Mouse (Mus musculus): ENCODE results near the gene 9530077C05Rik.

DNA sequence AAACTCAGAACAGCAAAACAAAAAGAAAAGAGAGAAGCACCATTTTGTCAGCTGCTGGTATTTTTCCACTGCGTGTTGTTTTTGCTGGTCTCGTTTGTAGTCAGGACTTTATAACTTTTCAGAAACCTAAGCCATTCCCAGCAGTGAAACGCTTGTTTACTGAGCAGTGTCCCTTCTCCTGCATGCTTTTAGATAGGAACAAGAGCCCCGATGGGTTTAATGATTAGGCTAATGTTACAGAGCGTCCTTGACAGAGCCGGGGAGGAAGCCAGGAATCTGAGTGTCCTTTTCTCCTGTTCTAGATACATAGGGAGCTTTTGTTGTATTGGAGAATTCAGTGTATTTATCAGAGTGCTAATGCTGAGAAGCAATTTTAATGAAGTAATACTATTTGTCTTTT lies 6.2 kb downstream of the 9530077C05Rik start:
- TF ChIP-seq CTCF (IDR thresholded peaks at IDR 0.05; ENCODE audit: extremely low read depth, insufficient read length, insufficient replicate concordance, low read depth, low read length) (no peak), POLR2A (IDR thresholded peaks at IDR 0.05; ENCODE audit: low read depth, low read length) (no peak)
